Comparison of ENCODE assay signal across 9 mouse cellular contexts in the genomic region with DNA sequence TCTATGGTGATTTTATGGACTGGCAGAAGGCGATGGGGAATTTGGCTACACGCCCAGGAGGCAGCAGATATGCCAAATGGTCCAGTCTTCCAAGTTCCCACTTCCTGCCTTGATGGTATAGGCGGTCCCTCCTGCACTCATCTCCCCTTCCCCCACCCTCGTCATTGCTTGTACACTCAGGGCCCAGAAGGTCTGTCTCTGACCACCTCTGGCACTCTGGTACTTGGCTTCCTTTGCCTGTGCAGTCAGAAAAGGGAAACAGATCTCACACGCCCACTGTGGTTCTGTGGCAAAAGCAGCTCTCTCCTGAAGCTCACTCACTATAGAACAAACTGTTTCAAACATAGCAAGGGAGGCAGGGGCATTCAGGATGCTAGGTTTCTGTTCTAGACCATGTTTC.
DNase-seq lines count a peak whose midpoint lies in the region; ATAC-seq and TF ChIP-seq lines count a peak whose summit lies in the region.
"Had no signal": no experiment of that assay in that cellular context is flagged by ENCODE, and none has a peak within 500 bp of the region (broad histone marks: within the 10 kb centered on the region; RNA-seq: fewer than 3 reads in every experiment).

No protein-coding gene starts in this region.

- 32% methylated on average over 5 of the region's 5 CpGs for WGBS in forebrain, postnatal 0 days

- no peaks in the 10 kb centered on the region for H3K9me3 ChIP-seq in forebrain, postnatal 0 days (ENCODE audit: low read length)
- H3K9me3 ChIP-seq: limb, embryonic 13.5 days had no signal

- no peak overlapping the region for H3K4me3 ChIP-seq in forebrain, postnatal 0 days (ENCODE audit: low read depth, low read length)
- H3K4me3 ChIP-seq in gastrocnemius, adult 2 months, result no peak overlapping the region
- H3K4me3 ChIP-seq: limb, embryonic 13.5 days had no signal

- peak; percentile 14 for DNase-seq in gastrocnemius, postnatal 10 days
- DNase-seq in gastrocnemius, postnatal 4 days (ENCODE audit: low spot score in 2 of 2), result no peak
- DNase-seq in R1 (ENCODE audit: low read depth, low spot score), result peak; percentile 14
- peak; percentile 83 for DNase-seq in forebrain, postnatal 0 days
- DNase-seq in left cerebral cortex, adult 9 months (ENCODE audit: low spot score in 2 of 2), result peak; percentile 42 to 72
- no peak for DNase-seq in thymus, postnatal 4 days
- DNase-seq in thymus, adult 18-20 months, result no peak
- DNase-seq in gastrocnemius, adult 2 months, result no peak

- H3K27me3 ChIP-seq in forebrain, postnatal 0 days (ENCODE audit: insufficient read depth, low read length), result no peaks in the 10 kb centered on the region
- H3K27me3 ChIP-seq: limb, embryonic 13.5 days had no signal

- H3K9ac ChIP-seq in forebrain, postnatal 0 days, result no peak overlapping the region
- H3K9ac ChIP-seq: limb, embryonic 13.5 days had no signal

- no peak overlapping the region for H3K4me2 ChIP-seq in forebrain, postnatal 0 days (ENCODE audit: low read depth)
- H3K4me2 ChIP-seq: limb, embryonic 13.5 days had no signal

- no peak for TF ChIP-seq CTCF in forebrain, postnatal 0 days (IDR thresholded peaks at IDR 0.05; ENCODE audit: low read depth)
- no peak for TF ChIP-seq CTCF in gastrocnemius, adult 2 months (IDR thresholded peaks at IDR 0.05)

- peak; percentile 58; the same call in 1 of the 2 replicates for ATAC-seq in forebrain, postnatal 0 days

- no peaks in the 10 kb centered on the region for H3K36me3 ChIP-seq in forebrain, postnatal 0 days (ENCODE audit: insufficient read depth)
- H3K36me3 ChIP-seq: limb, embryonic 13.5 days had no signal

- H3K4me1 ChIP-seq in forebrain, postnatal 0 days (ENCODE audit: insufficient read depth), result no peaks in the 10 kb centered on the region
- H3K4me1 ChIP-seq: limb, embryonic 13.5 days had no signal

- H3K27ac ChIP-seq in forebrain, postnatal 0 days (ENCODE audit: low read depth, low read length), result peak overlapping the region; percentile 64
- no peak overlapping the region for H3K27ac ChIP-seq in gastrocnemius, adult 2 months
- H3K27ac ChIP-seq: limb, embryonic 13.5 days had no signal

- intact Hi-C loops in gastrocnemius, adult 2 months (cut with DNase I), result no loop called here

Comparison
In these comparisons a context has a peak if more than half of its experiments do, and no peak if none do; other contexts are left out.
1. DNase-seq: peak in gastrocnemius, postnatal 10 days (single experiment), R1 (single experiment), forebrain, postnatal 0 days (single experiment) and left cerebral cortex, adult 9 months (2 of 2); none in gastrocnemius, postnatal 4 days (0 of 2), thymus, postnatal 4 days (single experiment), thymus, adult 18-20 months (0 of 2) and gastrocnemius, adult 2 months (single experiment).